Mouse (Mus musculus): ENCODE results near the gene Cilp. TPM values are rescaled to one million over a fixed set of nuclear protein-coding genes. Genes with fewer than 3 reads are reported as not detected.

The Cilp gene
- total RNA-seq, 2 experiments from 2014 or later = 13.6 to 24.2 TPM

DNA sequence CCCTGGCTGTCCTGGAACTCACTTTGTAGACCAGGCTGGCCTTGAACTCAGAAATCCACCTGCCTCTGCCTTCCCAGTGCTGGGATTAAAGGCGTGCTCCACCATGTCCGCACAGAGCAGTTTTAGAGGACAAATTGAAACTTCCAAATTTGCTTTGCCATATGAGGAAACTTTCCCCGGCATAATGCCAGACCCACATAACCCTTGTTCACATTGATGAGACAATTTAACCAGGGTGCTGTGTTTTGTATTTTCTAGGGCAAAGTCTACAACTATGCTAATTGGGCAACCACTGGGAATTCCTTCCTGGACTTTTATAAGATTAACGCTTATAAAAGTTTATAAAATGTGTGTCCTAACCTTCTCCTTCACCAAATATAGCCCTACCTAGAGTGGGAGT lies 25.0 kb downstream of the Cilp start:
- intact Hi-C loops (cut with DNase I) = no loop called here

GRCm38 (mm10) chr9:65292421-65292820 lies 27.4 kb downstream of the Cilp start:
- intact Hi-C loops (cut with DNase I) = no loop called here

More for the DNA sequence above, 25.0 kb downstream of the Cilp start:
- no peak for DNase-seq

GRCm38 (mm10) chr9:65293119-65293518 lies 28.1 kb downstream of the Cilp start:
- DNase-seq = no peak
- intact Hi-C loops (cut with DNase I) = no loop called here

More at GRCm38 (mm10) chr9:65292421-65292820, 27.4 kb downstream of the Cilp start:
- no peak for DNase-seq

GRCm38 (mm10) chr9:65293580-65293972 lies 28.6 kb downstream of the Cilp start:
- DNase-seq = no peak
- intact Hi-C loops (cut with DNase I) = no loop called here

GRCm38 (mm10) chr9:65293973-65294715 lies 29.2 kb downstream of the Cilp start, which contains the start of gene Clpx:
TSS of gene Clpx (plus strand) at chr9:65294260.
- DNase-seq = peak; percentile 96 to 98
- intact Hi-C loops (cut with DNase I) = no loop called here

DNA sequence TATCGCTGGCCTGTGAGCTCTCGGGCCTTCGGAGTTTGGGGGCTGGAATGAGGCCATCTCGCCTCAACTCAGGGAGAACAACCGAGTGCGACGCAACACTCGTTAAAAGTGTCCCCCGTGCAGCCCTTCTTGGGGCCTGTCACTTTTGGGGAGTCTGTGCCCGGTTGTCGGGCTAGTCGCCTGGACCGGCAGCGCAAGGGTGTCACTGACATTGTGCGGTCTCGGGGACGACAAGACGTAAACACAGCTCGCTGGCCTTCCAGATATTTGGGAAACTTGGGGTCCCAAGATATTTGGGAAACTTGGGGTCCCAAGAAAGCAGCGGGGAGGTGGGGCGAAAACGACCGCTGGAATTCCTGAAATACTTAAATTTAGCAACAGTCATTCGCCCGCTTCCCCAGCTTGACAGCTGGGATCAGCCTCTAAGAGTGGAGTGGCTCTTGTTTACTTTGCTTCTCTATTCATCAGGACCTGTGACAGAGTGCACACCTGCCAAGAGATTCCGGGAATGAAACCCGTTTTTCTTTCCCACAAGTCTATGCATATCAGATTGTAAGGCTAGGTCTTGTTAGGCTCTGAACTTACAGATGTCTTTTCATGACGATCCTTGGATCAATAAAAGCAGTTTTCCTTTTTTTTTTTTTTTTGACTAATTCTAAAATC lies 29.9 kb downstream of the Cilp start:
- intact Hi-C loops (cut with DNase I) = no loop called here
- DNase-seq = no peak

DNA sequence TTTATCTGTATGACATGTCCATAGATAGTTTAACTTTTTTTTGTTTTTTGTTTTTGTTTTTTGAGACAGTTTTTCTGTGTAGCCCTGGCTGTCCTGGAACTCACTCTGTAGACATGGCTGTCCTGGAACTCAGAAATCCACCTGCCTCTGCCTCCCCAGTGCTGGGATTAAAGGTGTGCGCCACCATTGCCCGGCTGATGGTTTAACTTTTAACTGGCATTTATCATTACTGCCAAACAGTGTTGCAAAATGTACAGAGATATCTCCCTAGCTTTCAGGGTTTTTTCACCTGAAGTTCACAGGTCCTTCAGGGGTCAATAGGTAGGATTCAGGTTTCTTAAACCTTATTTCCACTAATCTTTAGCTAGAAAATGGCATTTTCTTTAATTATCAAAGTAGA lies 32.1 kb downstream of the Cilp start:
- DNase-seq = no peak
- intact Hi-C loops (cut with DNase I) = no loop called here

DNA sequence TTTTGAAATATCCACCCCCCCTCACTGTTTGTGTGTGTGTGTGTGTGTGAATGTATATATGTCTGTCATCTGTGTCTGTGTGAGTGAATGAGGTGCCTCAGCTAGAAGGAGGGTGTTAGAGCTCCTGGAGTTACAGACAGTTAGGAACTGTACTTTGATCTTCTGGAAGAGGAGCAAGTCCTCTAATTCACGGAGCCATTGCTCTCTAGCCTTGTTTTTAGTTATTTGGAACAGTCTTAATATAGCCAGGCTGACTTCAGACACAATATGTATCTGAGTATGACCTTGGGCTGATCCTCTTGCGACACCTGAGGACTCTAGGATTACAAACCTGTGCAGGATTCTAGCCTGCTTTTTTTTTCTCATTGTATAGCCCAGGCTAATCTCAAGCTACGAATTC lies 33.8 kb downstream of the Cilp start:
- intact Hi-C loops (cut with DNase I) = no loop called here

DNA sequence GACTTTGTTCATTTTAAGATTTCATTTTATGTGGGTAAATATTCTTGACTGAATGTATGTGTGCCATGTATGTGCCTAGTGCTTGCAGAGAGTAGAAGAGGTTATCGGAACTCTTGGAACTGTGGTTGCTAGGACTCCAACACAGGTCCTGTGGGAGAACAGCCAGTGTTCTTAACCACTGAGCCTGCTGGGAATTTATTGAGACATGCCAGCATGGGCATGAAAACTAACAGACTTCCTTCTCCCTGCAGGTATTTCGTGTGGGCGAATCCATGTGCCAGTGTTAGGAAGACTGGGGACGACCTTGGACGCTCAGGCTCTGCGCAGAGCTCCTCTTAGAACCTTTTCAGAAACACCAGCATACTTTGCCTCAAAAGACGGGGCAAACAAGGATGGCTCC lies 34.7 kb downstream of the Cilp start:
- intact Hi-C loops (cut with DNase I) = no loop called here
- DNase-seq = no peak

More for the DNA sequence above, 33.8 kb downstream of the Cilp start:
- DNase-seq = no peak

DNA sequence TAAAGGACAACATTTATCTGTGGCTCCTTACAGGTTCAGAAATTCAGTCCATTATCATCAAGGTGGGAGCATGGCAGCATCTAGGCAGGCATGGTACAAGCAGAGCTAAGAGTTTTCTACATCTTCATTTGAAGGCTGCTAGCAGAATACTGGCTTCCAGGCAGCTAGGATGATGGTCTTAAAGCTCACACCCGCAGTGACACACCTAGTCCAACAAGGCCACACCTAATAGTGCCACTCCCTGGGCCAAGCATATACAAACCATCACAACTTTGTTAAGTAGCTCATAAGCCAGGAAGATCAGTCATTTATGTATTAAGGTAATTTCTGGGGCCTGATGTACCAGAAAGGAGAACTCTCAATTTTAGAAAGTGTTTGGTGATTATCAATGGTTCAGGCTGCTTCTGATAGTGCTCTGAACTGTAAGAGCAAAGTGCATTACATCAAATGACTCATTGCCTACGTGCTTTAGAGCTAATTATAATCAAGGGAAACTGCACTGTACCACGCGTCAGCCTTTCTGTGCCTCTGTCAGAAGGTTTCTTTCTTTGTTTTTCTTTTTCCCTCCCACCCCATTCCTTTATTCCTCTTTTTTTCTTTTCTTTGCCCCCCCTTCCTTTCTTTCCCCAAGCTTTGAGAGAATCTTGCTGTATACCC lies 37.5 kb downstream of the Cilp start:
- no peak for DNase-seq
- intact Hi-C loops (cut with DNase I) = no loop called here

- no peak for DNase-seq
These were observed 38.6 kb downstream of the Cilp start for GRCm38 (mm10) chr9:65303586-65303985.

GRCm38 (mm10) chr9:65304300-65304699 lies 39.3 kb downstream of the Cilp start:
- DNase-seq = no peak
- intact Hi-C loops (cut with DNase I) = no loop called here

More at GRCm38 (mm10) chr9:65303586-65303985, 38.6 kb downstream of the Cilp start:
- intact Hi-C loops (cut with DNase I) = no loop called here

DNA sequence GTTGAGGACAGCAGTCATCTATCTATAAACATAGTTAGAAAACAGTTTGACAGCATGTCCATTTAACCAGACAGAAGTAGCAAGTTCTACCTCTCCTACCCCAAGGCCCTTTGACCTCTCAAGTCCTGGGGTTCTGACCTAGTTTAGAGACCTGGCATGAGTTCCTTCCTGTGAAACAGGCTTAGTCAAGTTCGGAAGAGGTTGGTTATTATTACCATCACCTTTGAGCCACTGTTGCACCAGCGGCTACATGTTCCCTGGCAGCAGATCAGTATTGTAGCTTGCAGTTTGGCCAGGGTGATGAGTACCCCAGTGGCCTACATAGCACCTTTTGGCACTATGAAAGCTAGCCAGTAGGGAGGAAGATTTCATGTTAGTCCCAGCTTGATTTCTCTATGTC lies 41.7 kb downstream of the Cilp start:
- intact Hi-C loops (cut with DNase I) = no loop called here
- DNase-seq = no peak

- DNase-seq = no peak
- intact Hi-C loops (cut with DNase I) = no loop called here
These were observed 43.0 kb downstream of the Cilp start for GRCm38 (mm10) chr9:65308011-65308410.

DNA sequence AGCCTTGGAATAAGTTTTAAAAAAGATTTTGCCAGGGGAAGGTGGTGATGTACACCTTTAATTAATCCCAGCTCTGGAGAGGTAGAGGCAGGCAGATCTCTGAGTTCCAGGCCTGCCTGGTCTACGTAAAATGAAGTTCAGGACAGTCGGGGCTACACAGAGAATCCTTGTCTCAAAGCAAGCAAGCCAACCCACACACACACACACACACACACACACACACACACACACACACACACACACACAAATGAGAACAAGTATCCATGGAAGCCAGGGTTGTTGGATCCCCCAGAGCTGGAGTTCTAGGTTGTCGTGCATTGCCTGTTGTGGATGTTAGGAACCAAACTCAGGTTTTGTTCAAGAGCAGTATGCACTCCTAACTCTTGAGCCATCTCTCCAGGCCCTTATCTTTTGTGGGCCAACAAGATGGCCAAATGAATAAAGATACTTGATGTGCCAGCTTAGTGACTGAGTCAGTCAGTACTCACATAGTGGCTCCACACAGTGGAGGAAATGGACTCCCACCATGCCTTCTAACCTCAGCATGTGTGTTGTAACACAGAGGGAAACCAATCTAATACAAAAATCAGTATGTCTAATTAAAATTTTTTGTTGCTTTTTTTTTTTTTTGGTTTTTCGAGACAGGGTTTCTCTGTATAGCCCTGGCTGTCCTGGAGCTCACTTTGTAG lies 47.8 kb downstream of the Cilp start:
- DNase-seq = no peak
- intact Hi-C loops (cut with DNase I) = no loop called here

- intact Hi-C loops (cut with DNase I) = no loop called here
- DNase-seq = no peak
These were observed 48.9 kb downstream of the Cilp start for GRCm38 (mm10) chr9:65313846-65314245.

DNA sequence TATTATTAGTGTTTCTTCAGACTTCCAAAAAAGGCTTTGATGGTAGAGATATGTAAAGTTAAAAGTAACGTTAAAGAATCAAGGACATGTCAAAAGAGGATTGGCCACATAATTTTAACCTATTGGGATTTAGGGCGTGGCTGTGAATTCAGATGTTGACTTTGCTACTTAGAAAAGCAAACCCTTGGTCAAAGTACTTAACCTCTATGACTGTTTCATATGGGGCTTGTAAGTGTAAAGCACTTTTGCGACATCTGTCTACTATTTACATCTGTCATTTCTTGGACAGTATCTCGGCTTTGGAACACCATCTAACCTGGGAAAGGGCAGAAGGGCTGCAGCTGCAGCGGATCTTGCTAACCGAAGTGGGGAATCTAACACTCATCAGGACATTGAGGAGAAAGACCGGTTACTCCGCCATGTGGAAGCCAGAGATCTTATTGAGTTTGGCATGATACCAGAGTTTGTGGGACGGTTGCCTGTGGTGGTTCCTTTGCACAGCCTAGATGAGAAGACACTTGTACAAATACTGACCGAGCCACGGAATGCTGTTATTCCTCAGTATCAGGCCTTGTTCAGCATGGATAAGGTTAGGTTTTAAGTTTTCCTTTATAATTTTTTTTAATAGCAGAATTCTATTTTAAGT lies 57.4 kb downstream of the Cilp start:
- no peak for DNase-seq
- intact Hi-C loops (cut with DNase I) = no loop called here

DNA sequence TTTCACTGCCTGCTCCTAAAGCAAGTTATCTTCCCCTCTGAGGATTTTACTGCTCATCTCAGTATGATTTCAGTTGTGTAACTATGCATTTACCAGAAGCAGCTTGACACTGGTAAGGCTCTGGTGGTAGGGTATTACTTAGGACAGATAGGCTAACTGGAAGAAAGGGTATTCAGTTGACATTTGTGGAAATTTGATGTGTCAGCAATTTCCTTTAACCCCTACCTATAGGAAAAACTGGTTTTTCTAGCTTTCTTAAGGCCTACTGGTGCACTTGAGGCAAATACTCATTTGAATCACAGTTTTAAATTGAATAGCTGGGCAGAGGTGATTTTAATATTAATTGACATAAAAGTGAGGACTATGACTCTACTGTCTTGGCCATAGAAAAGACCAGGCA lies 61.0 kb downstream of the Cilp start:
- no peak for DNase-seq

DNA sequence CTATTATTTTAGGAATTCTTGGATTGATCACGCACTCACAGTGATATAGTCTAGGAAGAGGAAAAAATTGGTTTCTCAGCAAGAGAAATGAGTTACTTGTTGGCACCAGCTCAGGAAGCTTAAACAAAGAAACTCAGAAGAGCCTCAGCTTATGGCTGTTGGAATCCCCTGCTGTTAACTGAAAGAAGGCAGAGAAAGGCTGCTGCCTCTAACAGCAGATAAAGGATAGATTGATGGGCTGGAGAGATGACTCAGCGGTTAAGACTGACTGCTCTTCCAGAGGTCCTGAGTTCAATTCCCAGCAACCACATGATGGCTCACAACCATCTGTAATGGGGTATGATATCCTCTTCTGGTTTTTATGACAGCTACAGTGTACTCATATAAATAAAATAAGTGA lies 62.4 kb downstream of the Cilp start:
- intact Hi-C loops (cut with DNase I) = no loop called here
- no peak for DNase-seq

More for the DNA sequence above, 61.0 kb downstream of the Cilp start:
- intact Hi-C loops (cut with DNase I) = no loop called here

Data from gastrocnemius, postnatal 36 days (tissue).